Mouse (Mus musculus) lung, postnatal 0 days (tissue): ENCODE measurements around the gene Col9a1. TPM values are rescaled to one million over a fixed set of nuclear protein-coding genes. Genes with fewer than 3 reads are reported as not detected.

Experiments
- ATAC-seq: fragments of 200-750 bp; cut with Nextera tagmentation; 2 replicates; pipeline ENCODE4 v1.8.0; 2017; ENCODE audit warnings: moderate library complexity
- DNase-seq: peaks from one replicate; pipeline ENCODE4 v3.0.0-alpha.2; 2016; ENCODE audit warnings: low spot score
- H3K27ac ChIP-seq: fragments of 300-500 bp; sonication (generic); 2 replicates; pipeline ENCODE4 v1.5.1; 2014; ENCODE audit warnings: antibody characterized with exemption, mild to moderate bottlenecking, low read length, mixed read lengths
- H3K27me3 ChIP-seq: fragments of 300-500 bp; sonication (generic); replicated peaks from 2 replicates; pipeline ENCODE4 v1.6.1; 2014; ENCODE audit warnings: low read length, mixed read lengths; ENCODE audit not compliant: insufficient read depth
- H3K36me3 ChIP-seq: fragments of 300-500 bp; sonication (generic); 2 replicates; pipeline ENCODE4 v1.6.1; 2014; ENCODE audit warnings: low read length, mixed read lengths; ENCODE audit not compliant: insufficient read depth
- H3K4me1 ChIP-seq: fragments of 300-500 bp; sonication (generic); 2 replicates; pipeline ENCODE4 v1.6.1; 2014; ENCODE audit warnings: antibody characterized with exemption, low read depth, low read length, mixed read lengths; ENCODE audit not compliant: insufficient read depth
- H3K4me2 ChIP-seq: fragments of 300-500 bp; sonication (generic); replicated peaks from 2 replicates; pipeline ENCODE4 v1.6.1; 2014; ENCODE audit warnings: low read depth, mild to moderate bottlenecking, low read length, moderate library complexity, mixed read lengths
- H3K4me3 ChIP-seq: fragments of 300-500 bp; sonication (generic); 2 replicates; pipeline ENCODE4 v1.5.1; 2014; ENCODE audit warnings: low read depth, low read length
- H3K9ac ChIP-seq: fragments of 300-500 bp; sonication (generic); replicated peaks from 2 replicates; pipeline ENCODE4 v1.6.1; 2014; ENCODE audit warnings: low read depth, mild to moderate bottlenecking
- H3K9me3 ChIP-seq: fragments of 300-500 bp; sonication (generic); 2 replicates; pipeline ENCODE4 v1.6.1; 2016; ENCODE audit warnings: low read length, mixed read lengths
- CTCF ChIP-seq: IDR thresholded peaks from 2 replicates; pipeline ENCODE4 v1.5.1; 2016; ENCODE audit warnings: antibody characterized with exemption, mild to moderate bottlenecking
- EP300 ChIP-seq: IDR thresholded peaks from 2 replicates; pipeline ENCODE4 v1.6.1; 2016; ENCODE audit warnings: antibody characterized with exemption, mild to moderate bottlenecking, control low read depth
- WGBS: fragments of 180-500 bp; shearing (Covaris S2); extraction: QIAGEN DNeasy Blood & Tissue Kit; methylation state at CpG from one replicate; pipeline ENCODE4 v1.1.7; 2014; 5-methylcytosine and 5-hydroxymethylcytosine counted together
- polyA plus RNA-seq: library from polyadenylated mRNA; unstranded; fragments of >200 nt; fragmentation: Nextera tagmentation; extraction: Ambion mirVana; gene quantifications from 2 replicates; pipeline ENCODE4 v1.2.1, GENCODE M21; 2015

Col9a1 gene
- polyA plus RNA-seq, 1 experiment from 2014 or later, result 0.27 TPM

DNA sequence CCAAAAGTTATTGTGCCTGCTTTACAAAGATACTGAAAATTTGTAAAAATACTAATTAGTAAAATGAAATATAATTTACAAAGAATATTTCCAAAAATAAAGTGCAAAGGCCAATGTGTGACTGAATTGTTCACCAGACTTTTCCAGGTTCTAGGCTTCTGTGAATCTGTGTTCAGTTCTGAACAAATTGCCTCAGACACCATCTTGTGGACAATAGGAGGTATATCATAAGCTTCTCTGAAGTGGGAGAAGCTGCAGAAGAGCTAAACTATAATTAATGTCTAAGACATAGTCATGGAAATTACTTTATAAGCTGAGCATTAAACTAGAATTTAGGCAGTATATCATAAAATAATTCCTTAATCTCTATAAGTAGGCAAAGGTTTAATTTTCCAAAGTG is 83.8 kb downstream of the Col9a1 start:
- no peaks in the 10 kb centered on the region for H3K4me1 ChIP-seq
- H3K4me3 ChIP-seq, result no peak overlapping the region
- no peak overlapping the region for H3K4me2 ChIP-seq
- ATAC-seq (no peak), DNase-seq (no peak)
- no peaks in the 10 kb centered on the region for H3K27me3 ChIP-seq
- no peak overlapping the region for H3K9ac ChIP-seq
- no peaks in the 10 kb centered on the region for H3K9me3 ChIP-seq
- no peak for TF ChIP-seq EP300
- TF ChIP-seq CTCF, result no peak
- no peak overlapping the region for H3K27ac ChIP-seq
- H3K36me3 ChIP-seq, result no peaks in the 10 kb centered on the region

GRCm38 (mm10) chr1:24267022-24267421 is 89.6 kb downstream of the Col9a1 start:
- H3K27me3 ChIP-seq, result no peaks in the 10 kb centered on the region
- ATAC-seq, result no peak
- no peak overlapping the region for H3K4me2 ChIP-seq
- H3K9me3 ChIP-seq, result no peaks in the 10 kb centered on the region
- no peak overlapping the region for H3K4me3 ChIP-seq
- 47% methylated on average over 3 of the region's 3 CpGs for WGBS
- no peak for DNase-seq
- H3K27ac ChIP-seq, result no peak overlapping the region
- no peak overlapping the region for H3K9ac ChIP-seq
- H3K4me1 ChIP-seq, result no peaks in the 10 kb centered on the region
- TF ChIP-seq EP300 (no peak), CTCF (no peak)
- no peaks in the 10 kb centered on the region for H3K36me3 ChIP-seq

- DNase-seq (no peak), ATAC-seq (no peak)
- no peak overlapping the region for H3K4me3 ChIP-seq
- H3K27me3 ChIP-seq, result no peaks in the 10 kb centered on the region
- H3K9me3 ChIP-seq, result no peaks in the 10 kb centered on the region
- TF ChIP-seq CTCF (no peak), EP300 (no peak)
- H3K9ac ChIP-seq, result no peak overlapping the region
- H3K27ac ChIP-seq, result no peak overlapping the region
- no peak overlapping the region for H3K4me2 ChIP-seq
- no peaks in the 10 kb centered on the region for H3K36me3 ChIP-seq
- no peaks in the 10 kb centered on the region for H3K4me1 ChIP-seq
- 39% methylated on average over 6 of the region's 6 CpGs for WGBS
Observed at GRCm38 (mm10) chr1:24286360-24286759, 109.0 kb downstream of the Col9a1 start.

GRCm38 (mm10) chr1:24292515-24292914 is 115.1 kb downstream of the Col9a1 start:
- DNase-seq (no peak), ATAC-seq (no peak)
- Histone ChIP-seq H3K27ac (no peak overlapping the region), H3K36me3 (no peaks in the 10 kb centered on the region), H3K4me3 (no peak overlapping the region), H3K27me3 (no peaks in the 10 kb centered on the region), H3K9ac (no peak overlapping the region), H3K4me1 (no peaks in the 10 kb centered on the region), H3K4me2 (no peak overlapping the region), H3K9me3 (no peaks in the 10 kb centered on the region)
- no peak for TF ChIP-seq CTCF
- no peak for TF ChIP-seq EP300
- 66% methylated on average over 2 of the region's 2 CpGs for WGBS

DNA sequence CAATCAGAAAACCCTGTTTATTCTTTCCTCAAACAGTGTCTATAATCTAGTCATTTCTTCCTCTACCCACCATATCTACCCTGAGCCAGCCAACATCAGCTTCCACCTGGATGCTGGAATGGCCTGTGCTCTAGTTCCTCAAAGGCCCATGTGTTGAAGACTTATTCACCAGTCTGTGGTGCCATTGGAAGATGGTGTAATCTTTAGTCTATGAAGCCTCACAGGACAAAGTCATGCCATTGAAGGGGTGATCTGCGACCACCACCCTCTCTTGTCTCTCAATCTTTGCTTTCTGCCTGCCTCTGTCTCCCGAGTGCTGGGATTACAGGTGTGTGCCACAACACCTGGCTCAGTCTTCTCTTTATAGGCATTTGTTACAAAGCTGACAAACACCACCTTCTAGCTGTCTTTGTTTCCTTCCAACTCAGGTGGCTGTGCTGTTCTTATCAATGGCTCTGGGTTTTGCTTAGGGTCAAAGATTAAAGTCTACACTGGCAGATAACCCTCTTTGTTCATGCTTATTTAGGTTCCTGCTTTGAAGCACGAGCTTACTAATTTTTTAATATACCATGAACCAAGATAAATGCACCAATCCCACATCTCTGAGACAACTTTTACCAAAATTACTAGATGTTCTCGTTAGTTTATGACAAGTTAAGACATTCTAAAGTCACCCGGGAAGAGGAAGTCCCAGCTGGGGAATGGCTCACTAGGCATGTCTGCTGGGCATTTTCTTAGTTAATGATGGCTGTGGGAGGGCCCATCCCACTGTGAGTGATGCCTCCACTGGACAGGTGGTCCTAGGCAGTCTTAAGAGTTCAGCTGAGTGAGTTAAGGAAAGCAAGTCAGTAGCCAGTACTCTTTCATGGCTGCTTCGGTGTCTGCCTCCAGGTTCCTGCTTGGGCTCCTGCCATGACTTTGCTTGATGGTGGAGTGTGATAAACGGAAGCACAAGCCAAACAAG is 117.9 kb downstream of the Col9a1 start:
- no peaks in the 10 kb centered on the region for H3K27me3 ChIP-seq
- H3K27ac ChIP-seq, result no peak overlapping the region
- no peak for TF ChIP-seq CTCF
- no peak for TF ChIP-seq EP300
- no peaks in the 10 kb centered on the region for H3K9me3 ChIP-seq
- 71% methylated on average over 7 of the region's 7 CpGs for WGBS
- no peak overlapping the region for H3K4me2 ChIP-seq
- no peak for ATAC-seq
- H3K36me3 ChIP-seq, result no peaks in the 10 kb centered on the region
- no peaks in the 10 kb centered on the region for H3K4me1 ChIP-seq
- H3K9ac ChIP-seq, result no peak overlapping the region
- no peak overlapping the region for H3K4me3 ChIP-seq
- no peak for DNase-seq

DNA sequence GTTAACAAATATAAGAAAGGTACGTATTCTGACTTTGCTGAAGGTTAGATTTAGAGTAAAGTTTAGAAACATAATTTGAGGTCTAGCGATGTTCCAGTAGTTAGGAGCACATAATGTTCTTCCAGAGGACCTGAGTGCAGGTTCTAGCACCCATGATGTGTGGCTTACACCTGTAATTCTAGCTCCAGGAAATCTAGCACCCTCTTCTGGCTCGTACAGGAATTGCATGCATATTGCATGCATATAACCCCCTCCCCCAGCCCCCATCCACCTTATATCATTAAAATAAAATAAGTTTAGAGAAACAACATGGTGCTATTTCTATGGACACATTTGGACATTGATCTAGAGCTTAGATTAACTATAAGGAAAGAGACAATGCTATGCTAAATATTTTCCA is 123.3 kb downstream of the Col9a1 start:
- Histone ChIP-seq H3K27me3 (no peaks in the 10 kb centered on the region), H3K27ac (no peak overlapping the region), H3K4me1 (no peaks in the 10 kb centered on the region), H3K4me3 (no peak overlapping the region), H3K4me2 (no peak overlapping the region), H3K9ac (no peak overlapping the region), H3K36me3 (no peaks in the 10 kb centered on the region), H3K9me3 (no peaks in the 10 kb centered on the region)
- 79% methylated on average over 3 of the region's 3 CpGs for WGBS
- ATAC-seq (no peak), DNase-seq (no peak)
- TF ChIP-seq CTCF, result peak; percentile 17; the same call in 1 of the 2 replicates
- no peak for TF ChIP-seq EP300

Other genes starting within 250 kb of the Col9a1 start
- gene Sdhaf4, start 172.0 kb upstream of the Col9a1 start, polyA plus RNA-seq, result 80.7 and 84.3 TPM in 2 replicates
- 15.2 and 16.6 TPM in 2 replicates for gene Fam135a, start 77.3 kb upstream of the Col9a1 start, polyA plus RNA-seq